Mouse (Mus musculus) spleen, adult 2 months (tissue): ENCODE results near the gene Sestd1. TPM values are rescaled to one million over a fixed set of nuclear protein-coding genes. Genes with fewer than 3 reads are reported as not detected.

ENCODE experiments used
- DNase-seq, 2 experiments: peaks; one replicate each; pipeline versions ENCODE4 v3.0.0 to v3.0.0-alpha.2; 2012 to 2021; ENCODE audit warnings: low spot score in 2 of 2, low read depth in 1 of 2
- H3K27ac ChIP-seq: fragments of 200-500 bp; 2 replicates; pipeline ENCODE4 v1.5.1; 2012; ENCODE audit warnings: low read length, inconsistent platforms; ENCODE audit not compliant: insufficient read depth
- H3K27me3 ChIP-seq: fragments of 200-500 bp; 2 replicates; pipeline ENCODE4 v1.6.1; 2012; ENCODE audit warnings: mild to moderate bottlenecking, moderate library complexity, low read length, inconsistent platforms; ENCODE audit not compliant: control insufficient read depth, insufficient read depth
- H3K36me3 ChIP-seq: fragments of 200-500 bp; 2 replicates; pipeline ENCODE4 v1.6.1; 2012; ENCODE audit warnings: mild to moderate bottlenecking, low read length, inconsistent platforms; ENCODE audit not compliant: control insufficient read depth, insufficient read depth
- H3K4me1 ChIP-seq: fragments of 200-500 bp; 2 replicates; pipeline ENCODE4 v1.6.1; 2011; ENCODE audit warnings: inconsistent platforms; ENCODE audit not compliant: control insufficient read depth, insufficient read depth, insufficient read length
- H3K4me3 ChIP-seq: fragments of 200-500 bp; 2 replicates; pipeline ENCODE4 v1.5.1; 2011; ENCODE audit warnings: mild to moderate bottlenecking, inconsistent platforms; ENCODE audit not compliant: insufficient read depth, insufficient read length; ENCODE audit errors: extremely low read depth
- CTCF ChIP-seq: fragments of 200-500 bp; IDR thresholded peaks from 2 replicates; pipeline ENCODE4 v1.5.1; 2011; ENCODE audit warnings: mild to moderate bottlenecking, inconsistent platforms; ENCODE audit not compliant: insufficient read depth, insufficient read length, insufficient replicate concordance; ENCODE audit errors: extremely low read depth
- POLR2A ChIP-seq: fragments of 200-500 bp; IDR thresholded peaks from 2 replicates; pipeline ENCODE4 v1.6.1; 2011; ENCODE audit warnings: low read depth, low read length, inconsistent platforms
- WGBS: fragments of 180-500 bp; shearing (Covaris S2); methylation state at CpG from one replicate; pipeline ENCODE4 v1.1.7; 2018; 5-methylcytosine and 5-hydroxymethylcytosine counted together
- polyA plus RNA-seq: library from polyadenylated mRNA; depleted of rRNA; stranded (reverse); fragments of >200 nt; gene quantifications from 2 replicates; pipeline ENCODE4 v1.2.3, GENCODE M21; 2012

The Sestd1 gene
- polyA plus RNA-seq, 1 experiment: 0.74 TPM

GRCm38 (mm10) chr2:77263477-77264435, 16.6 kb downstream of the Sestd1 start:
- Histone ChIP-seq H3K27me3 (no peaks in the 10 kb centered on the region), H3K4me1 (no peaks in the 10 kb centered on the region), H3K4me3 (no peak overlapping the region), H3K27ac (no peak overlapping the region), H3K36me3 (no peaks in the 10 kb centered on the region)
- no peak for DNase-seq
- WGBS: 82% methylated on average over 11 of the region's 11 CpGs
- TF ChIP-seq POLR2A (no peak), CTCF (no peak)

- Histone ChIP-seq H3K4me3 (no peak overlapping the region), H3K27ac (no peak overlapping the region), H3K4me1 (no peaks in the 10 kb centered on the region), H3K27me3 (no peaks in the 10 kb centered on the region), H3K36me3 (no peaks in the 10 kb centered on the region)
- 88% methylated on average over 4 of the region's 4 CpGs for WGBS
- no peak for DNase-seq
- no peak for TF ChIP-seq POLR2A
- no peak for TF ChIP-seq CTCF
Observed at GRCm38 (mm10) chr2:77260134-77260533, 20.3 kb downstream of the Sestd1 start.

- Histone ChIP-seq H3K4me3 (no peak overlapping the region), H3K27ac (no peak overlapping the region), H3K4me1 (no peaks in the 10 kb centered on the region), H3K36me3 (no peaks in the 10 kb centered on the region), H3K27me3 (no peaks in the 10 kb centered on the region)
- DNase-seq: no peak
- no peak for TF ChIP-seq CTCF
- no peak for TF ChIP-seq POLR2A
- 91% methylated on average over 6 of the region's 6 CpGs for WGBS
Observed at GRCm38 (mm10) chr2:77253227-77253626, 27.2 kb downstream of the Sestd1 start.

- Histone ChIP-seq H3K27me3 (no peaks in the 10 kb centered on the region), H3K4me3 (no peak overlapping the region), H3K36me3 (no peaks in the 10 kb centered on the region), H3K27ac (no peak overlapping the region), H3K4me1 (no peaks in the 10 kb centered on the region)
- DNase-seq: no peak
- TF ChIP-seq CTCF (no peak), POLR2A (no peak)
- 93% methylated on average over 6 of the region's 6 CpGs for WGBS
Observed at GRCm38 (mm10) chr2:77251736-77252135, 28.7 kb downstream of the Sestd1 start.

GRCm38 (mm10) chr2:77249771-77250681, 30.4 kb downstream of the Sestd1 start:
- Histone ChIP-seq H3K4me1 (no peaks in the 10 kb centered on the region), H3K4me3 (no peak overlapping the region), H3K27ac (no peak overlapping the region), H3K36me3 (no peaks in the 10 kb centered on the region), H3K27me3 (no peaks in the 10 kb centered on the region)
- DNase-seq: peak in 1 of 2 experiments; percentile 2
- WGBS: 54% methylated on average over 8 of the region's 8 CpGs
- TF ChIP-seq CTCF (peak; percentile 33; the same call in 1 of the 2 replicates), POLR2A (no peak)

- Histone ChIP-seq H3K27ac (no peak overlapping the region), H3K4me3 (no peak overlapping the region), H3K27me3 (no peaks in the 10 kb centered on the region), H3K4me1 (no peaks in the 10 kb centered on the region), H3K36me3 (no peaks in the 10 kb centered on the region)
- DNase-seq: no peak
- TF ChIP-seq POLR2A (no peak), CTCF (no peak)
- WGBS: 86% methylated on average over 1 of the region's 1 CpGs
Observed at GRCm38 (mm10) chr2:77248416-77248815, 32.0 kb downstream of the Sestd1 start.
